21 mouse cellular contexts compared by ENCODE assay signal in genomic region chr9:40746796-40747195, GRCm38 (mm10). TPM values are rescaled to one million over a fixed set of nuclear protein-coding genes. Genes with fewer than 3 reads are reported as not detected.
A peak's percentile ranks its signal among the peaks of the same experiment; 100 is the strongest.
DNase-seq lines count a peak whose midpoint lies in the region; ATAC-seq and TF ChIP-seq lines count a peak whose summit lies in the region.
"Had no signal": no experiment of that assay in that cellular context is flagged by ENCODE, and none has a peak within 500 bp of the region (broad histone marks: within the 10 kb centered on the region; RNA-seq: fewer than 3 reads in every experiment).

No protein-coding gene starts in this region.

- ATAC-seq in embryonic facial prominence, embryonic 13.5 days (ENCODE audit: insufficient number of reproducible peaks, insufficient read depth, low FRiP score, low TSS enrichment, low read depth) = no peak
- ATAC-seq in limb, embryonic 15.5 days (ENCODE audit: insufficient number of reproducible peaks, low FRiP score, low TSS enrichment, low read depth) = no peak
- no peak; the same call in 1 of the 2 replicates for ATAC-seq in embryonic facial prominence, embryonic 15.5 days (ENCODE audit: insufficient number of reproducible peaks, low FRiP score, low TSS enrichment, low read depth)
- ATAC-seq: midbrain, embryonic 15.5 days had no signal

- H3K4me2 ChIP-seq in embryonic facial prominence, embryonic 13.5 days = no peak overlapping the region
- no peak overlapping the region for H3K4me2 ChIP-seq in limb, embryonic 15.5 days
- H3K4me2 ChIP-seq in embryonic facial prominence, embryonic 15.5 days (replicated peaks) = no peak overlapping the region
- H3K4me2 ChIP-seq: hindbrain, embryonic 15.5 days; midbrain, embryonic 15.5 days; stomach, embryonic 15.5 days had no signal

- H3K27ac ChIP-seq in embryonic facial prominence, embryonic 13.5 days = peak overlapping the region; percentile 57; the same call in 1 of the 2 replicates
- H3K27ac ChIP-seq in embryonic facial prominence, embryonic 10.5 days (replicated peaks) = no peak overlapping the region
- peak overlapping the region; percentile 22; the same call in 1 of the 2 replicates for H3K27ac ChIP-seq in limb, embryonic 15.5 days
- H3K27ac ChIP-seq in limb, embryonic 10.5 days = no peak overlapping the region
- H3K27ac ChIP-seq in embryonic facial prominence, embryonic 15.5 days (replicated peaks) = peak overlapping the region; percentile 48; the same call in 1 of the 2 replicates
- peak overlapping the region; percentile 58; the same call in 1 of the 2 replicates for H3K27ac ChIP-seq in olfactory bulb, adult 2 months (ENCODE audit: insufficient read depth, low read depth, low read length)
- H3K27ac ChIP-seq: heart, embryonic 10.5 days; hindbrain, embryonic 15.5 days; midbrain, embryonic 15.5 days; stomach, embryonic 15.5 days had no signal

- TF ChIP-seq CTCF in olfactory bulb, adult 2 months (IDR thresholded peaks at IDR 0.05; ENCODE audit: insufficient read depth, low read depth, low read length) = no peak

- no peak for DNase-seq in embryonic facial prominence, embryonic 10.5 days (ENCODE audit: low spot score)
- DNase-seq in limb, embryonic 10.5 days (ENCODE audit: low spot score) = no peak
- DNase-seq in lung, postnatal 25 days (ENCODE audit: low spot score) = no peak
- DNase-seq in urinary bladder, postnatal 14 days (ENCODE audit: low spot score) = no peak
- DNase-seq: adrenal gland, postnatal 10 days; cerebellum, postnatal 10 days; gastrocnemius, postnatal 25 days; heart, postnatal 14 days; kidney, adult 9 months; liver; lung, adult 2 months; spleen, adult 18-20 months; thymus, postnatal 14 days had no signal

- no peak for TF ChIP-seq POLR2A in olfactory bulb, adult 2 months (IDR thresholded peaks at IDR 0.05; ENCODE audit: insufficient read depth, low read depth, low read length)

- no peaks in the 10 kb centered on the region for H3K9me3 ChIP-seq in embryonic facial prominence, embryonic 13.5 days
- no peaks in the 10 kb centered on the region for H3K9me3 ChIP-seq in embryonic facial prominence, embryonic 10.5 days
- no peaks in the 10 kb centered on the region for H3K9me3 ChIP-seq in limb, embryonic 15.5 days
- H3K9me3 ChIP-seq in limb, embryonic 10.5 days (replicated peaks) = no peaks in the 10 kb centered on the region
- H3K9me3 ChIP-seq in embryonic facial prominence, embryonic 15.5 days (replicated peaks) = no peaks in the 10 kb centered on the region
- H3K9me3 ChIP-seq: heart, embryonic 10.5 days; hindbrain, embryonic 15.5 days; midbrain, embryonic 15.5 days; stomach, embryonic 15.5 days had no signal

- peaks cover 40% of the 10 kb centered on the region for H3K4me1 ChIP-seq in embryonic facial prominence, embryonic 13.5 days
- H3K4me1 ChIP-seq in embryonic facial prominence, embryonic 10.5 days = peaks cover 45% of the 10 kb centered on the region
- H3K4me1 ChIP-seq in limb, embryonic 15.5 days = peaks cover 25% of the 10 kb centered on the region; the same call in 1 of the 2 replicates
- peaks cover 20% of the 10 kb centered on the region for H3K4me1 ChIP-seq in limb, embryonic 10.5 days
- peaks cover 16% of the 10 kb centered on the region for H3K4me1 ChIP-seq in embryonic facial prominence, embryonic 15.5 days
- H3K4me1 ChIP-seq in olfactory bulb, adult 2 months (ENCODE audit: control insufficient read depth, insufficient read depth, low read length) = peaks cover 7% of the 10 kb centered on the region
- H3K4me1 ChIP-seq: hindbrain, embryonic 15.5 days; stomach, embryonic 15.5 days had no signal

- H3K36me3 ChIP-seq in embryonic facial prominence, embryonic 13.5 days = no peaks in the 10 kb centered on the region
- peaks cover 24% of the 10 kb centered on the region for H3K36me3 ChIP-seq in embryonic facial prominence, embryonic 10.5 days (replicated peaks)
- no peaks in the 10 kb centered on the region for H3K36me3 ChIP-seq in limb, embryonic 15.5 days
- peaks cover 32% of the 10 kb centered on the region for H3K36me3 ChIP-seq in limb, embryonic 10.5 days
- no peaks in the 10 kb centered on the region for H3K36me3 ChIP-seq in embryonic facial prominence, embryonic 15.5 days
- H3K36me3 ChIP-seq: heart, embryonic 10.5 days; hindbrain, embryonic 15.5 days; midbrain, embryonic 15.5 days; stomach, embryonic 15.5 days had no signal

- no peak overlapping the region for H3K9ac ChIP-seq in embryonic facial prominence, embryonic 13.5 days
- no peak overlapping the region for H3K9ac ChIP-seq in limb, embryonic 15.5 days
- H3K9ac ChIP-seq in embryonic facial prominence, embryonic 15.5 days = no peak overlapping the region
- H3K9ac ChIP-seq: hindbrain, embryonic 15.5 days; midbrain, embryonic 15.5 days; stomach, embryonic 15.5 days had no signal

- H3K4me3 ChIP-seq in embryonic facial prominence, embryonic 13.5 days = no peak overlapping the region
- no peak overlapping the region for H3K4me3 ChIP-seq in embryonic facial prominence, embryonic 10.5 days
- no peak overlapping the region for H3K4me3 ChIP-seq in limb, embryonic 15.5 days
- no peak overlapping the region for H3K4me3 ChIP-seq in limb, embryonic 10.5 days
- no peak overlapping the region for H3K4me3 ChIP-seq in embryonic facial prominence, embryonic 15.5 days (replicated peaks)
- no peak overlapping the region for H3K4me3 ChIP-seq in olfactory bulb, adult 2 months (ENCODE audit: insufficient read depth, low read depth, low read length)
- H3K4me3 ChIP-seq: heart, embryonic 10.5 days; hindbrain, embryonic 15.5 days; midbrain, embryonic 15.5 days; stomach, embryonic 15.5 days had no signal

- H3K27me3 ChIP-seq in embryonic facial prominence, embryonic 13.5 days = no peaks in the 10 kb centered on the region
- H3K27me3 ChIP-seq in embryonic facial prominence, embryonic 10.5 days (replicated peaks; ENCODE audit: low read depth, poor library complexity, severe bottlenecking) = no peaks in the 10 kb centered on the region
- H3K27me3 ChIP-seq in limb, embryonic 15.5 days = no peaks in the 10 kb centered on the region
- no peaks in the 10 kb centered on the region for H3K27me3 ChIP-seq in limb, embryonic 10.5 days (ENCODE audit: low read depth, poor library complexity, severe bottlenecking)
- H3K27me3 ChIP-seq in embryonic facial prominence, embryonic 15.5 days = no peaks in the 10 kb centered on the region
- H3K27me3 ChIP-seq: hindbrain, embryonic 15.5 days; midbrain, embryonic 15.5 days; stomach, embryonic 15.5 days had no signal

- 56% methylated on average over 9 of the region's 9 CpGs for WGBS in embryonic facial prominence, embryonic 13.5 days
- WGBS in embryonic facial prominence, embryonic 10.5 days = 82% methylated on average over 9 of the region's 9 CpGs
- WGBS in limb, embryonic 15.5 days = 51% methylated on average over 9 of the region's 9 CpGs
- 84% methylated on average over 9 of the region's 9 CpGs for WGBS in limb, embryonic 10.5 days
- WGBS in embryonic facial prominence, embryonic 15.5 days = 42% methylated on average over 9 of the region's 9 CpGs
- 43% methylated on average over 9 of the region's 9 CpGs for WGBS in olfactory bulb, adult 2 months

RNA-seq across cellular contexts. Expression of gene Hspa8, which starts 54.0 kb away (rescaled TPM):
- polyA plus RNA-seq in embryonic facial prominence, embryonic 13.5 days (2015; fragmentation: Nextera tagmentation; extraction: Ambion mirVana) = 2,195 and 2,229 TPM in 2 replicates
- 3,691 and 4,038 TPM in 2 replicates for polyA plus RNA-seq in embryonic facial prominence, embryonic 10.5 days (2016; fragmentation: Nextera tagmentation; extraction: Ambion mirVana)
- 2,195 and 2,248 TPM in 2 replicates for polyA plus RNA-seq in limb, embryonic 15.5 days (2015; fragmentation: Nextera tagmentation; extraction: Ambion mirVana)
- 3,450 and 4,164 TPM in 2 replicates for polyA plus RNA-seq in limb, embryonic 10.5 days (2016; fragmentation: Nextera tagmentation; extraction: Ambion mirVana)
- 2,291 and 2,301 TPM in 2 replicates for polyA plus RNA-seq in embryonic facial prominence, embryonic 15.5 days (2015; fragmentation: Nextera tagmentation; extraction: Ambion mirVana)
- 1,623 and 1,837 TPM in 2 replicates for polyA plus RNA-seq in olfactory bulb, adult 2 months (2012; ENCODE audit: insufficient read depth, insufficient read length, low replicate concordance, missing spikeins)

Comparison
In these comparisons a context has a peak if more than half of its experiments do, and no peak if none do; other contexts are left out.
1. H3K27ac ChIP-seq: peak in embryonic facial prominence, embryonic 13.5 days (single experiment), limb, embryonic 15.5 days (single experiment), embryonic facial prominence, embryonic 15.5 days (single experiment) and olfactory bulb, adult 2 months (single experiment); none in embryonic facial prominence, embryonic 10.5 days (single experiment) and limb, embryonic 10.5 days (single experiment).